Mouse (Mus musculus) kidney, adult 2 months (tissue): Measurements from ENCODE around the gene Atp6v0c.

Source experiments
- CTCF ChIP-seq: fragments of 200-500 bp; conservative IDR thresholded peaks from 2 replicates; pipeline ENCODE4 v1.5.1; 2011; ENCODE audit warnings: low read depth, mild to moderate bottlenecking, control low read depth, low read length, moderate library complexity, mixed read lengths; ENCODE audit not compliant: insufficient read depth, insufficient read length
- POLR2A ChIP-seq: fragments of 200-500 bp; IDR thresholded peaks from one replicate; pipeline ENCODE4 v1.6.1; 2011; ENCODE audit warnings: low read depth, low read length, control low read depth

GRCm38 (mm10) chr17:24157526-24157925 is 12.0 kb downstream of the Atp6v0c start:
- TF ChIP-seq CTCF (no peak), POLR2A (no peak)
